Mouse (Mus musculus): ENCODE data around the gene Terf2.

Gene Terf2

GRCm38 (mm10) chr8:107096366-107097036 lies at the start of gene Terf2:
TSS of gene Terf2 (minus strand) at chr8:107096547.
- DNase-seq, result peak; percentile 94

- no peak for DNase-seq
Measured at GRCm38 (mm10) chr8:107143501-107143900, 47.2 kb upstream of the Terf2 start.

DNA sequence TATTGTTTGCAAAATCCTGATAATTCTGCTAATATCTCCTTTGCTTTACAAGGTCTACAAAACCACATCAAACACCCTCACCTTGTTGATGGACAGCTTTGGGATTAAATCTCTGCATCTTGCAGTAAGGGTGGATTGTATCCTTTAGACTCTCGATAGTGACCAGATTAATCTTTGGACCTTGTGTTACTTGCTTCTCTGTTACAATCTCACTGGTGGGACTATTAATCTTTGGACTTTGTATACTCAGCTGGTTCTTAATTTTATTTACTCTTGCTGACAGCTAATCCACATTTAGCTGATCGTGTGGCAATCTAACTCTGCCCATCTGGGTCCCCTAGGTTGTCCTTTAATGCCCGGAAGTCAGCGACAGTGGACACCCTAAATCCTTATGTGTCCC lies 46.2 kb upstream of the Terf2 start:
- no peak for DNase-seq

GRCm38 (mm10) chr8:107139704-107140470 lies 43.5 kb upstream of the Terf2 start:
- DNase-seq, result no peak

DNA sequence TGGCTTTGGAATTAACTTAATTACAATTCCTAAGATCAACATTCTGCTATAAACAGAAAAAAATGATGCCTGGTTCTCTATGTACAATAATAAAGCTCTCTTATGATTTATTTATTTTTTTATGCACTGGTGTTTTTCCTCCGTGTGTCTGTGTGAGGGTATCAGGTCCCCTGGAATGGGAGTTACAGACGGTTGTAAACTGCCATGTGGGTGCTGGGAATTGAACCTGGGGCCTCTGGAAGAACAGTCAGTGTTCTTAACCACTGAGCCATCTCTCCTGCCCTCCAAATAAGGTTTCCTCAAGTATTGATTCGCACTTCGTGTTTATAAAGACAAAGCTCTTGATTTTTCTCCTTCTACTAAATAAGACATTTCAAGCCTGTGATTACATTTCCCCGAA lies 42.0 kb upstream of the Terf2 start:
- no peak for DNase-seq

- no peak for DNase-seq
Measured at GRCm38 (mm10) chr8:107137591-107137990, 41.2 kb upstream of the Terf2 start.

DNA sequence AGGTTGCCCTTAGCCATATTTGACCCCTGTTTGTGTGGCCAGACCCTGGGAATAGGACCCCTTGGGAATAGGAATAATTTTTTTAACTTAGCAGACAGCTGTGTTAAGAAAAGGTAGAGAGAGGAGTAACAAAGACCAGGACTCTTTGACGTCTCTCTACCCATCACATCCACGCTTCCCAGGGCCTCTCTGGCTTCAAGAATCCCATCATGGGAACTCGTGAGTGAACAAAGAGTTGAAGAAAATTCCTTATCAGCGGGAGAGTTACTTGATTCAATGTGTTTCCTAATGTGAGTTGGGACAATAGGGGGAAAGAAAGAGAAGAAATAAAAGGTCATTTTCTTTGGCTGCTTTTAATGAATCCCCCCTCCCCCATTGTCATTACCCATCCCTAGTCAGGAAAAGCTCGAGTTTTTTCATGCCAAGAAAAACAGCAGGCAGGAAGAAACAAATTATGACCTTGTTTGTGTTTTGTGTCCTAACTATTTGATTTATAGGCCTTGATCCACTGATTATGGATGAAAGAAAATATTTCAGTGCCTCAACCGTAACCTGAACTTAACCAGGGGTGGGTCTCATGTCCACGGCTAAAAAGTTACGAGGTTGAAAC lies 39.8 kb upstream of the Terf2 start:
- no peak for DNase-seq

DNA sequence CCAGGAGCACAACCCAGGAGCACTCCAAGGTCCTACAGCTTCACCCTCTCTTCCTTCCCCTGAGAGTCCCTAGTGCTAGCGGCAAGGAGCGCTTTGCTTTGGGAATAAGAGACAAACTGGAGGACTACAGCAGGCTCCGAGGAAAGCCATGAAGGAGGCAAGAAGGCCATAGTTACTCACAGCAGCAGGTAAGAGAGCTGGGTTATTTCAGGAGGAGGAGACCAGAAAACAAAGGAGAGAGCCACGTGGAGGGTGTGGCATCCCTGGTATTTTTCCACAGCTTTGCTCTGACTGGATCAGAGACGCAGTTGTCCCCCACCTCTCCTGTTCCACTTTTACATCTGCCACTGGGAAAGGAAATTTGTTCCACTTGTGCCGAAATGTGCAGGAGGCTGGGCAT lies 37.5 kb upstream of the Terf2 start:
- DNase-seq, result no peak

DNA sequence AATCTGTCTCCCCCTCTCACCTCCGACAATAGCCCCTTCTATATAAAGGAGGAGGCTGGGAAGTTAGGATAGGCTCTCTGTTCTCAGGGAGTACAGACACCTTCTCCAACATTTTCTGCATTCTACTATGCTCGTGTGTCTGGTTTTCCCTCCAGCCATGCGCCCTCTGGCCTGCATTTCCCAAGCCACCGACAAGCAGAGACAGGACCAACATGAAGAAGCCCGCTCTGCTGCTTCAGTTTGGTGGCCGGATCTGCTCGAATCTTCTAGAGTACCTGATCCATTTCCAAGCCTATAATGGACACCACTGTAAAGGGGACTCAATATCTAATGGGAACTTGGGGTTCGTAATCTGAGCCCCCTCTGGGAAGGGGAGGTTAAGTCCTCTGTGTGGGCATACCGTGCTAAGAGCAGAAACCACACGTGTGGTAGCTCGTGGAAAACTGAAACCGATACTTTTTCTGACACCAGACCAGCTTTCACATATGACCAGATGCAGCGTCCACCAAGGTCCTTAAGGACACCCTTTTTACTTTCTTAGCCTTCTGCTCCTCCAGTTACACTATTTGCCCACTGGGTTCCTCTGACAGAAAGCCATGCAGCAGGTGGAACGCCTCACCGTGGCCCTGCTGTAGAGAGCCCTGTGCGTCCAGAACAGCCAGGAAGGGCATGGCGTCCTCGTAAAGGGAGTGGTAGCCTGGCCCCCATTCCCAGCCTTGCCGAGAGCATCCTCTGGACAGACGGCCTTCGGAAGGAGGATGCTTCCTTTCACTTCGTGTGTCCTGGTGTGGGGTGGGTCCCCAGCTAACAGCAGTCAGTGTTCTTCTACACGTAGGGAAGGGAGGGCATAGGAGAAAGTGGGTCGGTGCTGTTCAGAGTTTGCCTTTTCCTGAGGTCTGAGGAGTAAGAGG lies 36.5 kb upstream of the Terf2 start:
- no peak for DNase-seq

DNA sequence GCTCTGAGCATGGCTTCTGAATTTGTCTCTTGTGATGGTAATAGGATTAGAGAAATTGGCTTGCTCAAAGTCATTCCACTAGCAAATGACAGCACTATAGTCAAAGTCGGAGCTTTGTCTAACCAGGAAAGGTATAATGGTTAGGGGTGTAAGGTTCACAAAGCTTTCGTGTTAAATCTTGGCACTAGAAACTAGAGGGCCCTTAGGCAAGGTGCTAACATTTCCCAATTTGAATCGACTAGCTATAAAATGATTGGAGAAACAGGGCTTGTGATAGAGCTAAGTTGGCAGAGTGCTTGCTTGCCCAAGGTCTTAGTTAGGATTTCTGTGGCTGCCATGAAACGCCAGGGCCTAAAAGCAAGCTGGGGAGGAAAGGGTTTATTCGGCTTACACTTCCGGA lies 33.7 kb upstream of the Terf2 start:
- no peak for DNase-seq

DNA sequence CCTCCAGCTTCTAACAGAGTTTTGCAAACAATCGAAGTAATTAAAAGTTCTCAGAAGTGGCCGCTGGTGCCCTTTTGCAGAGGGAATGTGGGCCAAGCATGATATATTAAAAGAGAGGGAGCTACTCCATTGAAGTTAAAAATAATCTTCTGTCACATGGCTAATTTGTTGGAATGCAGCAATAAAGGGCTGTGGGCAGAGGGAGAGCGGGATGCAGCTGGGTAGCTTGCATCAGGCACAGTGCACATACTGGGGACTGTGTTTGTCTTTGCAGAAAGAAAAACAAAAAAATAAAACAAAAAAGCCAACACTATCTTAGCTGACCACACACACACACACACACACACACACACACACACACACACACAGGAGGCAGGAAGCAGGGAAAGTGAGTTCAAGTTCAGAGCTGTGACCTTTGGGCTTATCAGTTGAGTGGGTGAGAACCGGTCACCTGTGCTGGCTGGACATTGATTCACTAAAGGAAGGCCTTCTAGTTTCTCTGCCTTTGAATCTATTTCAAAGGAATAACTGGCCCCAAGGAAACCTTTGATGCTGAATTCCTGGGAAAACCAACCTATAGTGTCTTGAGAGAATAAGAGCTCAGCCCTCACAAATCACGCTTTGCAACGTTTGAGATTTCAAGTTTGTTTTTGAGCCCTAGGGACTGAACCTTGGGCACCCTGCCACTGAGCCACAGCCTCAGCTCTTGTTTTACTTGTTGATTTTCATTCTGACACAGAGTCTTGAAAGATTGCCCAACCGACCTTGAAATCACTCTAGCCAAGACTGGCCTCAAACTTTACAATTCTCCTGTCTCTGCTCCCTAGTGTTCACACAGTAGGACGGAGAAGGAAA lies 33.1 kb upstream of the Terf2 start:
- no peak for DNase-seq

GRCm38 (mm10) chr8:107124343-107124742 lies 28.0 kb upstream of the Terf2 start:
- DNase-seq, result no peak

- no peak for DNase-seq
Measured at GRCm38 (mm10) chr8:107123063-107123614, 26.8 kb upstream of the Terf2 start.

GRCm38 (mm10) chr8:107121681-107122291 lies 25.4 kb upstream of the Terf2 start:
- DNase-seq, result no peak

DNA sequence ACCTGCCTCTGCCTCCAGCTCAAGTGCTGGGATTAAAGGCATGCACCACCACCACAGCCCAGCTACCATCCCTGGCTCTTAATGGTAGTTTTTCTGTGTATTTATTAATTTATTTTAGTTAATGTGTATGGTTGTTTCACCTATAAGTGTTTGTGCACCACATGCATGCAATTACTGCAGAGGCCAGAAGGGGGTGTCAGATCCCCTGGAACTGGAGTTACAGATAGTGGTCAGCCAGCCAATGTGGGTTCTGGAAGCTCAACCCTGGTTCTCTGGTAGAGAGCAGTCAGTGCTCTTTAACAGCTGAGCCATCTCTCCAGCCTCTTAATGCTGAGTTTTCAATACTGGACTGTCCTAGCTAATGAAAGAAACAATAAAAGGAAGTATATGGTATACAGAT lies 24.5 kb upstream of the Terf2 start:
- no peak for DNase-seq

- DNase-seq, result no peak
Measured at GRCm38 (mm10) chr8:107119412-107119811, 23.1 kb upstream of the Terf2 start.

DNA sequence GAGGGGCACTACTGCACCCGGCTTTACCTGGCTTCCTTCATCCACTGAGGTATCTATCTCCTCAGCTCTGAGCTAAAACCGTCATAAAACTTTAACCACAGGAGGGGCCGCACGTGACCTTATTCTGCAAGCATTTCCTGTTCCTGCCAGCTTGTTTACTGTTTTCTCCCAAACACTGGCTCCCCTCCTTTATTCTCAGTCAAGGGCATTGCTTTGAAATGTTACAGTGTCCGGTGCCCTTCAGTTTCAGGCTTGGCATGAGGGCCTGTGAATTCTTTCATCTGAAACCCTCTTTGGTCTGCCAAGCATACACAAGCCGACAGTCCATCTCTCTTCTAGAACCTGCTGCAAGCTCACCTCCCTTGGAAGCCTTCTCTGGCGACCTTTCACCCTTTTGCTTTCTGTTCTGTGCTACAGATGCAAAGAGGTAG lies 22.5 kb upstream of the Terf2 start:
- DNase-seq, result no peak

DNA sequence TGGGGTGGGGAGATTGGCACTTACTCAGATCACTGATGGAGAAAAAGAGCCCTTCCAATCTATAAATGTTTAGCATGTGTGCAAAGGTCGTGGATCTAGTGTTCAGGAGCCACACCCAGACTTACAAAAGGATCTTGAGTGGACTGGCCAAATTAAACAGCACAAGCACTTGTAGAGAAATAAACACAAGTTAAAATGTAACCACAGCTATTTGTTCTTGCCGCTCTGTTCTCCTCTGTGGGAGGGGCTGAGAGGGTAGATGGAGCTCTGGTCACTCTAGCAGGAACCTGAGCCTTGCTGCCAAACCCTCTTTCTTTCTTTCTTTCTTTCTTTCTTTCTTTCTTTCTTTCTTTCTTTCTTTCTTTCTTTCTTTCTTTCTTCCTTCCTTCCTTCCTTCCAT lies 20.7 kb upstream of the Terf2 start:
- DNase-seq, result no peak

DNA sequence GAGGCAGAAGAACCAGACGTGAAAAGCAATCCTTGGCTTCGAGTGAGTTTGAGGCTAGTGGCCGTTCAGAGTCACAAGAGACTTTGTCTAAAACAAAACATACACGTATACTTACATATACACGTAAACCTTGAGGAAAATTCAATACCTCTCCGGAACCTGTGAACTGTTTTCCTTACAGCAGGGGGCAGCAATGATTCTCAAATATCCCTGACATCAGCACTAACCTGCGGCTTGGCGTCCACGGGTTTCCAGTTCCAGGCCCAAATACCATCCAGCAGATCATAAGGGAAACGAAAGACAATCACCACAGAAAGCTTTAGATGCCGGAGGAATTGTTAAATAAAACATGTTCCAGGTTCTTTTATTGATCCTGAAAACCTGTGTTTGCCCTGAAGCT lies 19.7 kb upstream of the Terf2 start:
- DNase-seq, result peak; percentile 76

DNA sequence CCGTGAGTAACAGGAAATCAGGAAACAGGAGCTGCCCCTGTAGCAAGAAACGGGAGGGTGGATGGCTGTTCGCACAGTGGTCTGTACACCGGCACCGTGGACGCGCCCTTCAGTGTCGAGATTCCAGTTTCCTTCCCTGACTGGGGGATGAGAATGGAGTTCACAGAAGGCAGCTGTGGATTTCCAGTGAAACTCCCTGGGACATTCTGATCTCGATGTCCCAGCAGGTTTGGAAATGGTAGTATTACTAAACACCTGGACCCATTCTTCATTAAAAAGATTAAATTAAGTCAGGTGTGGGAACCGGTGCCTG lies 18.6 kb upstream of the Terf2 start:
- DNase-seq, result no peak
